Mouse (Mus musculus) cortical plate, adult 2 months (tissue): ENCODE data around the gene Zdhhc14.

Experiments used
- CTCF ChIP-seq: fragments of 200-500 bp; IDR thresholded peaks from 2 replicates; pipeline ENCODE4 v1.5.1; 2011; ENCODE audit warnings: mild to moderate bottlenecking, control low read depth, low read length; ENCODE audit not compliant: insufficient read depth; ENCODE audit errors: extremely low read depth
- POLR2A ChIP-seq: fragments of 200-500 bp; IDR thresholded peaks from 2 replicates; pipeline ENCODE4 v1.6.1; 2011; ENCODE audit warnings: mild to moderate bottlenecking, low read length, control low read depth; ENCODE audit not compliant: insufficient read depth; ENCODE audit errors: extremely low read depth

- TF ChIP-seq CTCF (no peak), POLR2A (no peak)
These were observed 187.0 kb downstream of the Zdhhc14 start for GRCm38 (mm10) chr17:5679315-5679714.
